Mouse (Mus musculus) mesoderm, embryonic 11.5 days (tissue): Measurements from ENCODE around the gene Ky.

Experiments
- DNase-seq: peaks from one replicate; pipeline ENCODE4 v3.0.0-alpha.2; 2012; ENCODE audit warnings: low read depth, low spot score

Ky gene

DNA sequence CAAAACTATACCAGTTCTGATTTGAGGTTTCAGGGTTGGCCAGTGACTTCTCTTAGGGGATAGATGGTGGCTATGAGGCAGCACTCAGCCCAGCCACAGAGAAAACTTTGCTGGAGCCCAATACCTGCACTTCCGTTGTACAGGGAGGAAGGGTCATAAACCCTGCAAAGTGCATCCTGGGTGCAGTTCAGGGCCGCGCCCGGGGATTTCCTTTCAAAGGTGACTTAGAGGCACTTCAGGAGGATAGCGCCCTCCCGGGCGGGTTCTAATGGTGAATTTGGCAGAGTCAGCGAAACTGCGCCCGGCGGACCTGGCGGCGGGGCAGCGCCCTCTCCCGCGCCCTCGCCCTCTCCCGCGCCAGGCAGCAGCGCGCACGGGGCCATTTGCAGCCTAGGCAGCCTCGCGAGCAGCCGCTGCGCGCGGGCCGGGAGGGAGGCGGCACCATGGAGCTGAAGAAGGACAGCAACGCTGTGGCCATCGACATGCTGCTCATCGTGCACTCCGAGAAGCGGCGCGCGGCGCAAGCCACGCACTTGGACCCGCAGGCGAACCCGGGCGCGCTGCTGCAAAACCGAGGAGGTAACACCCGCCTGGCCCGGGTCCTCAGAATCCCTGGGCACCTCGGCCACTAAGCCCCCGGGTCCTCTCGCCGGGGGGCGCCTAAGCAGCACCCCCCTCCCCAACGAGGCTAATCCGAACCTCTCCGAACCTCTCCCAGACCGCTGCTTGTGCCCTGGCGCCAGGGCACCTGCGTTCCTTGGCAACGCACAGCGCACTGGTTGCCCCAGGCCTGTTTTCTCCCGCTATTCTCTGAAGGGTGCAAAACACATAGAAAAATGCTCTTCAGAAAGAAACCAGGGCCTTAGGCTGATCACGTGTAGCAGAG is at the start of gene Ky:
Gene Ky, plus strand, starts transcription at position 51 of the 886 bp plus-strand sequence.
- peak; percentile 30 for DNase-seq

- no peak for DNase-seq
Measured at GRCm38 (mm10) chr9:102462251-102462650, 43.3 kb upstream of the Ky start.

DNA sequence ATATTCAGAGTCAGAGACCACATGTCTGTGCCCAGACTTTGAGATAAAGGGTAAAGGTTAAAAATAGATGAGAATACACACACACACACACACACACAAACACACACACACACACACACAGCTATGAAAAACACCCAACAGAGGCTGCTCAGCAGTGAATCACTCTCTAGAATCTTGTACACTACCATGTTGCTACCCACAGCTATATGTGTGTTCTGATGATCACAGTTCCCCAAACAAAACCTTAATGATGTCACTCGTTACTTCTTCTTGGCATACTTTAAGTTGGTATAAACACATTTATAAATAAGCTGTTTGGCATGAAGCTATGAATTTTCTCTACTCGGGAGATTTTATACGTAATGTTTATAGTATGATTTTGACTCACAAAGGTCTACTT is 40.5 kb upstream of the Ky start:
- DNase-seq = no peak

GRCm38 (mm10) chr9:102465726-102466125 is 39.8 kb upstream of the Ky start:
- no peak for DNase-seq

GRCm38 (mm10) chr9:102470076-102470819 is 35.3 kb upstream of the Ky start:
- DNase-seq = no peak

DNA sequence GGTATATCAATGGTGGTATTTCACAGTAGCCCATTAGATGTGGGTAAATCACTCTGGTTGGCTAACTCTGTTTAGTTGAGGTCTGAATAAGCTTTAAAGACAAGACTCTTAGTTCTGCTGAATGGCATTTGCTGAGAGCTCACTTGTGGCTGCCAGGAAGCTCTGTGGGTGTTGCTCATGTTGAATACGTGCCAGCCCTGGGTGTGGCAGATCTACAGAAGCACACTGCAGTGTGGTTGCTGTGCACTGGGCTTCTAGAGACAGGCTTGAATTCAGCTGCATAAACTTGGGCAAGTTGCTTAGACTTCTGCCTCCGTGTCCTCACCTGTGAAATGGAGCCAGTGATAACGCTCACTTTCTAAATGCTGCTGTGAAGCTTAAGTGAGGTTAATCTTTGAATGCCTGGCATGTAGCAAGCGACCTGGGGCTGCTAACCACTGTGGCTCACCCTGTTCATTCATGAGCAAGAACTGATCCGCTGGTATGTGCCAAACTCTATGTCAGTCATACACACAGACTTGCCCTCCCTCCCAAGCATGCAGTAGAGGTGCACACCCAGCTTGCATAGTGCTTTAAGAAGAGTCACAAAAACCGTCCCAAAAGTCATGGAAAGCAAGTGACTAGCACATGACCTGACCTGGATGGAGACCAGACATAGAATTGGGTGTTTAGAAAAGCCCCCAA is 27.6 kb upstream of the Ky start:
- no peak for DNase-seq

- DNase-seq = no peak
Measured at GRCm38 (mm10) chr9:102478451-102478835, 27.1 kb upstream of the Ky start.

GRCm38 (mm10) chr9:102479022-102479421 is 26.5 kb upstream of the Ky start:
- peak; percentile 19 for DNase-seq

- peak; percentile 38 for DNase-seq
Measured at GRCm38 (mm10) chr9:102492031-102492795, 13.3 kb upstream of the Ky start.

DNA sequence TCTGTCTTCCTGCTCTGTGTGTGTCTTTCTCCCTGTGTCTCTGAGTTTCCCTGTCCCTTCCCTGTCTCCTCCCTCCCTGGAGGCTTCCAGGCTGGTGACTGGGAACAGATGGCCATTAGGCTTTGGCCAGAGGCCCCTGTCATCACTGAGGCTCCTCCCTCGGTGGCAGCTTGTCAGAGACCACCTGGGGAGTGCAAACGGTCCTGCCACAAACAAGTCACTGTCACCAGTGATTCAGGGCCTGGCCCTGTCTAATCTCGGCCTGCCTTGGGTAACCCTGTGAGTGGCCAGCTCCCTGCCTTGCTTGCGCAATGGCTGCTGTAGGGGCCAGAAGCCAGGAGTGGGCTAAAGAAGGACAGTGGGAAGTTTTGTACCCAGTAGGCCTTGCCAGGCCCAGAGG is 12.5 kb upstream of the Ky start:
- DNase-seq = peak; percentile 35

DNA sequence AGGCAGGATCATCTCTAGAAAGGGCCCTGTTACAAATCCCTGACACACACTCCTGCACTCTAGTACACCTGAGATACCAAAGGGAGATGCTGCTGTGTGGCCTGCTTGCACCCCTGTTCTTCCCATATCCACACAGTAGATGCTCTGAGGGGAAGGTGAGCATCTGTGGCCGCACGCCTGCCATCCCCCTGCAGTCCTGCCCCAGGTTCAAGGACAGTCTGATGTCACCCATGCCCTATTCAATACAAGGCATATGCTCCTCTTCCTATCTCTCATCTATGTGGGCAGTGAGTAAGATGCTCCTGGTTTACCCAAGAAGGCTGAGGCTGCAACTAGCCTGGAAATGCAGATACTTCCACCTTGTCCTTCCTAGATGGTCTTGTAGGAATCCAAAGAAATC is 11.6 kb upstream of the Ky start:
- DNase-seq = no peak

GRCm38 (mm10) chr9:102494454-102494853 is 11.1 kb upstream of the Ky start:
- DNase-seq = no peak

GRCm38 (mm10) chr9:102495266-102495665 is 10.3 kb upstream of the Ky start:
- no peak for DNase-seq

DNA sequence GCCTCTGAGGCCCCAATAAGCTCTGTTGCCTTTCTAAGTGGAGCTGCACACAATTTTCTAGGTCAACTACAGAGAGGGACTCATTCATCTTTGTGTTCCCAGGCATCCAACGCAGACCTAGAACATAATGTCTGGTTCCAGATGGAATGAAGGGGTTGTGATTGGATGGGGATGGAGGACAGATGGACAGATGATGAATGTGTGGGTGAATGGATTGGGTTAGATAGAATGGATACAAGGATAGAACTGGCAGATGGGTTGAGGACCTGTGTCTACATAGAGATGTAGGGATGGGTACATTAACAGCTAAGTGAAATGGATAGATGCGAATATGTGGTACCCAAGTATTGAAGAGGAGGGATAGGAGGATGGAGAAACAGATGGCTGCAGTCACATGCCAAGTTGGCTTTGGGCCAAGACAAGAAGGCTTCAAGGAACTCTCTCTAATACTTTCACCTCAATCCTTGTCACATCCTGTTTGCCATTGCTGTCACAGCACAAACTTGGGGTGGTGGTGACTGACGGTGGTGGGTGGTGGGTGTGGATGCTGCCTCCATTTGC is 9.0 kb upstream of the Ky start:
- DNase-seq = no peak

GRCm38 (mm10) chr9:102497089-102497690 is 8.4 kb upstream of the Ky start:
- no peak for DNase-seq

- no peak for DNase-seq
Measured at GRCm38 (mm10) chr9:102497833-102498430, 7.6 kb upstream of the Ky start.

- no peak for DNase-seq
Measured at GRCm38 (mm10) chr9:102498701-102499100, 6.8 kb upstream of the Ky start.

GRCm38 (mm10) chr9:102499266-102499665 is 6.3 kb upstream of the Ky start:
- no peak for DNase-seq

GRCm38 (mm10) chr9:102499746-102500145 is 5.8 kb upstream of the Ky start:
- no peak for DNase-seq

DNA sequence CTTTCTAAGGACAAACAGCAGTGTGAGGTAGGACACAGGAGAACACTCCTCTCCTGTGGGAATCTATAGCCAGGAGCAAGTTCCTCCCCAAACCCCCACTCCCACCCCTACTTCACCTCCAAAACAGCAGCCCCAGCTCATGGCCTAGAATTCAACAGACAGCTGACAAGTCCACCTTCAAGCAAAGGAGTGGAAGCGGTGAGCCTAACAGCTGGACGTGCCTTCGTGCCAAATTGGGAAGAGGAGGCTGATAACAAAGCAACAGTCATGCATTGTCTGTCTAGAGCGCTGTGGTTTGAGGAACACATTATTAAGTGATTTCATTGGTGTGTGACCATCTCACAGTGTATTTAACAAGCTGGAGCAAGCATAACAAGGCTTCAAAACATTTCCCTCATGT is 4.4 kb upstream of the Ky start:
- DNase-seq = no peak
